Mouse (Mus musculus): ENCODE results near the gene Vill.

Vill gene

DNA sequence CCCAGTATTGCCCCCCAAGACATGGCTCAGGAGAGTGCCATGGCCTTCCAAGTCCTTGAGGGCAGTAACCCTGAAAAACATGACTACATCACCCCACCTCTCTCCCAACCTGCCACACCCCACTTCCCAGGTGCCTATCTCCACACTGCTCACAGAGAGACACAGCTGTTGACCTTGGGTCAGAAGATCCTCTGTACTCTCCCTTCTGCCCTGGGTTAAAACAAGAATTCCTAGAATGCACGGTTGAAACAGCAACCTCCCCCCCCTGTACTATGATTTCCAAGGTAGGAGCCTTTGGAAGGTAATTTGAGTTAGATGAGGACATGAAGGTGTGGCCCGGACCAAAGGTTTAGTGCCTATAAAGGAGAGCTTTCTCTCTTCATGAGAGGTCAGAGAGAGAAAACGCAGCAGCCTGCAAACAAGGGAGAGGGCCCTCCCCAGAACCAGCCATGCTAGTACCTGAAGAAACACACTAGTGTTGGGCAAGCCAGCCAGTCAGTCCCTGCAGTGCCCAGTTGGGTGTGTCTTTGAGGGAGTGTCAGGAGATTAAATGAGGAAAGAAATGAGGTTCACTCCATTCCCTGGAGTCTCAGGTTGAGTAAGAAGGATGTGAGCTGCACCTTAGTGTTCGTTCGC is 27.6 kb downstream of the Vill start:
- DNase-seq (ENCODE audit: low spot score): peak; percentile 67

DNA sequence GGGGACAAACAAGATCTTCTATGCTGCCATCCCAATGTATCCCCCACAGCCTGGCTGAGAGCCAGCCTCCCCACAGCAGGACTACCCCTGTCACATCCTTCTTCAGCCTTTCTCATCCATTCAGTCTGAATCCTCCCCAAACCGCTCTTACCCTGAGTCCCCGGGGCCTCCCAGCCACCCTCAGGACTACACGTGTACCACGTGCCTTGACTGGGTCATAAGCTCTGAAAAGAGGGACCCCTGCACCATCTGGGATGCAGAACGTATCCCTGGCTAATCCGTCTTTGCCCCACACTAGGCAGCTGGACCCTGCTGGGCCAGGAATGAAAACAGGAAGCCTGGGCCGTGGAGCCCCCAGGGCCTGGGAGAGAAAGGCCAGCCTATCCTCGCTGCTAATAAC is 29.5 kb downstream of the Vill start:
- DNase-seq (ENCODE audit: low spot score): no peak

GRCm38 (mm10) chr9:119082656-119083430 is 30.3 kb downstream of the Vill start:
- no peak for DNase-seq (ENCODE audit: low spot score)

DNA sequence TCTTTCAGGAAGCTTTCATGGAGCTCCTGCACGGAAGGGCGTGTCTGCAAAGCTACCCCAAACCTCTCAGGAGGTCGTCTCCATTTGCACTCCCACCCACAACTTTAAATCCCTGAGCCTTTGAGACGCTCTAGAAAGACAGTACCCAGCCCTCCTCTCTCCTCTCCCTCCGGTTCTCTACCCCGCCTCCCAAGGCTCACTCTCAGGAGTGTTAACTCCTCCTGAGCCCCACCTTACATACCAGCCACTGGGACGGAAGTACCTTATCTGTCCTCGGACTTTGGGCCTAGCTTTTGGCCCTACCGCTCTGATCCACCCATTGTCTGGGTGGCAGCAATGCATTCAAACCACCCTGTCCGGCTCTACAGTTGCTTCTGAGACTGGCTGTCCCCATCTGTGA is 31.4 kb downstream of the Vill start:
- peak; percentile 59 for DNase-seq (ENCODE audit: low spot score)

DNA sequence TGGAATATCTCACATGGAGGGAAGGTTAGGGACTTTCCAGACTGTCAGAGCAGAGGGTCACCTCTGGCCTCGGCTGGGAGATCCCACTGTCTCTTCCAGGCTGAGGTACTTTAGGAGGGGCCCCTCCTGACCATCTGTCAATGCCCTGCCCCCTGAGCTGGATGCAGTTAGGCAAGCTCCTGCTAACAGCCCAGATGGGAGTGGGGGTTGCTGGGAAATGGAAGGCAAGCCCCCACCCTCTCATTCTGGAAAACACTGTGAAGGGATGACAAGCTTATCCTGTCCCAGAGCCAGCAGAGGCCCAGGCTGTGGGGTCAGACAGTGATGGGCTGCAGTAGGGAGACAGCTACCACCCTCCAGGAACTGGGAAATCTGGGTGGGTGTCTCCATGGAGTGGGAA is 33.9 kb downstream of the Vill start:
- no peak for DNase-seq (ENCODE audit: low spot score)

DNA sequence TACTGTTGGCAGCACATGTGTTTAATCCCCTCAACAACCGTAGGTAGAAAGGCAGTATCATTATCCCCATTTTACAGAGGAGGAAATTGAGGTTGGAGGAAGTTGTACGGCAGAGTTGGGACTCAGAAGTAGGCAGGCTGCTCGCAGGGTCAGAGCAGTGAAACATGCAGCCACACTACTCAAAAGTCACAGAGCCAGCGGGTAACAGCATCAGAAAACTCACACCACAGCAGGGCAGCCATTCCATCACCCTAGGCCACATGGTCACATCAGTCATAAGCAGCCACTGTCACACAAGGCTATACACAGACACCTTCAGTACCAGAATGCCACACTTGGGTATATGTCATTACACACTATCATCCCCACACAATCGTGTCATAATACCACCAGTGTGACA is 34.7 kb downstream of the Vill start:
- DNase-seq (ENCODE audit: low spot score): no peak

- peak; percentile 98 for DNase-seq (ENCODE audit: low spot score)
Measured at GRCm38 (mm10) chr9:119088148-119088801, 35.7 kb downstream of the Vill start.

DNA sequence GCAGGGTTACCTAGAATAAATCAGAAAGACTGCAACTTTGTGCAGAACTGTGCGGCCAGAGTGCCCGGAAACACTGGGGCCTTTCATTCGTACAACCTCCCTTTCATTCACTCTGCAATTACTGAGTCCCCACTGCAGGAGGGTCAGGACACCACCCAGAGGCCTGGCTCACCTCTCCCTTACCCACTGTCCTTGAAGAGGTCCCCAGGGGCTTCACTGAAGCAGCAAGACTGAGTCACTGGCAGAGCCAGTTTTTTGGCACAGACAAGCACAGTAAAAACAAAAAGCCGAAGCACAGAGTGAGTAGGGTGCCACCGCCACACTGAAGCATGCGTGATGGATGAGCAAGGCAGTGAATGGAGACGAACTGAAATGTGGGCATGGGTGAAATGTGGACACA is 36.9 kb downstream of the Vill start:
- no peak for DNase-seq (ENCODE audit: low spot score)

DNA sequence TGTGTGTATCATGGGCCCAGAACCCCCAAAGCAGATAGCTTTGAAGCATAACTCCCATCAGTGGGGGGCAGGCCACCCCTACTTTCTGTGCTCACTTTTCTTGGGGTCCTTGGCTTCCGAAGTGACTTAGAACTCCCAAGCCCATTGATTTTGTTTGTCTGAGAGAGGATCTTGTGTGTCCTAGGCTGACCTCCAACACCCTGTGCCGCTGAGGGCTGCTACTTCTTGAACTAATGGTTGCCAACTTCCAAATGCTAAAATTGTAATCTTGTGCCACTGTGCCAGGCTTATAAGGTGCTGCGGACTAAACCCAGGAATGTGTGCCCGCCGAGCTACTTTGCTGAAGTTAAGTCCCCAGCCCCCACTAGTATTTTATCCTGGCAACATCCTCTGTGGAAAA is 37.9 kb downstream of the Vill start:
- DNase-seq (ENCODE audit: low spot score): no peak

DNA sequence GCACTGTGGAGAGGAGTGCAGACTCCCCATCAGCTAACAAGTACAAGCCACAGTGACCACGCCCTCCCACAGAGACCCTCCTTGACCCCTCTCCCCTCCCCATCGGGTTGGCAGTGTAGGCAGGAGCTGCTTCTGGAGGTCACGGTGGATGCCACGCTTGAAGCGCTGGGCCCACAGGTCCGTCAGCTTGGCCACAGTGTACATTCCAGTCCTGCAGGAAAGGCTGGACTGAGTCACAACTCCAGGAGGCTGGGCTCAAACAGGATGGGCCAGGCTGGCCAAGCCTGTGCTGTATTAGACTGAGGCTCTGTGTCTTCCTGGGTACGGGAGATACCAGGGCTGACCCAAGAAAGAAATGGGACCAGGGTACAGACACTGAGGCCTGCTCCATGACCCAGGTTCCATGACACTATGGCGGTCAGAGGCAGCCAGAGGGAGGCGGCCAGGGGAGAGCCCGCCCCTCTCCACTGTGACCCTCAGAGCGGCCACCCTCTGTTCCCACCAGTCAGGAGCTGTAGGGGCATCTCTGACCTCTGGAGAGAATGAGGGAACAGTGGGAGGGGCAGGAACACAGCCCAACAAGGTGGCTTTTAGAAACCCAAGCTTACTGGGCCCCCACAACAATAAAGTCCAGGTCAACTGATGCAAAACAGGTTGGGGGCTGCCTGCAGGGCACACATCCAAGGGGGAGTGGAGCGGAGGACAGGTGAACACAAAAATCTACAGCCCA is 39.2 kb downstream of the Vill start:
- no peak for DNase-seq (ENCODE audit: low spot score)

- no peak for DNase-seq (ENCODE audit: low spot score)
Measured at GRCm38 (mm10) chr9:119092473-119093418, 40.2 kb downstream of the Vill start.

GRCm38 (mm10) chr9:119093419-119094295 is 41.1 kb downstream of the Vill start, which contains the start of gene Plcd1:
Gene Plcd1, minus strand, starts transcription at chr9:119093502.
- DNase-seq (ENCODE audit: low spot score): peak; percentile 89

DNA sequence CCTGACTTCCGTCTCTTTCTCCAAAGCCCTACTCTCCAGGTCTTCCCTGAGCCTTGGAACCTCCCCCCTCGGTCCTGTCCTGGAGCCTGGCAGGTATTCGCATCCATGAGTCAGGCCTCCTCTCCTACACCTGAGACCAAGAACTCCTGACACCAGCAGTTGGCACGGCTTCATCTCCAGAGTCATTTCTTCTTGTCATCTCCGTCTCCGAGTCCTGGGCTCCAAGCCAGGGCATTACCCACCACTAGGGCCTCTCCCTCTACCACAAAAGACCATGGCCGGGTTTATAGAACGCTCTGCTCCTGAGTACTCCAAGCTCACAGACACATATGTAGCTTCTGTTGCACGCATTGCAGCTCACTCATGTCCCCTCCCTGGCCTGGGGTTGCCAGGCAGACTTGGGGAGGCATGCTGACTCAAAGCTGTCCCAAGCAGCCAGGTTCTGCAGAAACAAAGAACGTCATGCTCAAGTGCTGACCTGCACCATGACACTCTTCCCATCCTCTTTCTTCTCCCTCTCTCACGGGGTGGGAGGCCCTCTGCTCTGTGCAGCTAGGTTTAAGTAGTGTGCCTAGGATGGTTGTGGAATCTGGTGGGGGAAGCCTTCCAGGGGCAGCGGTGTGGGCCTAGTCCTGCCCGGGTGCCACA is 42.0 kb downstream of the Vill start:
- DNase-seq (ENCODE audit: low spot score): no peak

DNA sequence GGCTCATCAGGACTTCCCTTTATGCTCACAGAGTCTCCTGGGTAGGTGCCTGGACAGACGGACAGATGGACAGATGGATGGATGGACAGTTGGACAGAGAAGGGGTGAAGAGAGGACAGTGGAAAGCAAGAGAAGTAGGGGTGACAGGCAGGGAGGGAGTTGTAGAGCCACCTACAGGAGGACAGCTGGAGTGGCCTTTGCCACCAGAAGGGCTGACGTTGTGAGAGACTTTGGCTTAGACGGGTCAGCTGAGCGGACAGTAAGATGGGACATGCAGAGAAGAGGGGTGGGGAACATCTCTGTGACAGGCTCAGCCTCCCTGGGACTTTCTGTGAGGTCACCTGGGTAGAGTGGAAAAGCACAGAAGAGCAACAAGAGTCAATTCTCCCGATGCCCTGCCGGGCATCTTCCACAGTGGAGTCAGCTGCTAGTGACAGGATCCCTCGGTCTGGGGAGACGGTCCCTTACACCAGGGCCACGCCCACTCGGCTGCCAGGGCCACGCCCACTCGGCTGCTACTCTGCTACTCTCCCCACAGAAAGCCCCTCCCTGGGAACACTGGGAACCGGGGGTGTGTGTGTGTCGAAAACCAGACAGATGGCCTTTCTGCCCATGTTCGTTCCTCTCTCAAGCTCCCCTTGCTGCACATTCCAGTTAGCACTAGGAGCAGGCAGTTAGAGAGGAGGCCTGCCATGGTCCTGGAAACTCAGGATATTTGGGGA is 47.8 kb downstream of the Vill start:
- DNase-seq (ENCODE audit: low spot score): no peak

DNA sequence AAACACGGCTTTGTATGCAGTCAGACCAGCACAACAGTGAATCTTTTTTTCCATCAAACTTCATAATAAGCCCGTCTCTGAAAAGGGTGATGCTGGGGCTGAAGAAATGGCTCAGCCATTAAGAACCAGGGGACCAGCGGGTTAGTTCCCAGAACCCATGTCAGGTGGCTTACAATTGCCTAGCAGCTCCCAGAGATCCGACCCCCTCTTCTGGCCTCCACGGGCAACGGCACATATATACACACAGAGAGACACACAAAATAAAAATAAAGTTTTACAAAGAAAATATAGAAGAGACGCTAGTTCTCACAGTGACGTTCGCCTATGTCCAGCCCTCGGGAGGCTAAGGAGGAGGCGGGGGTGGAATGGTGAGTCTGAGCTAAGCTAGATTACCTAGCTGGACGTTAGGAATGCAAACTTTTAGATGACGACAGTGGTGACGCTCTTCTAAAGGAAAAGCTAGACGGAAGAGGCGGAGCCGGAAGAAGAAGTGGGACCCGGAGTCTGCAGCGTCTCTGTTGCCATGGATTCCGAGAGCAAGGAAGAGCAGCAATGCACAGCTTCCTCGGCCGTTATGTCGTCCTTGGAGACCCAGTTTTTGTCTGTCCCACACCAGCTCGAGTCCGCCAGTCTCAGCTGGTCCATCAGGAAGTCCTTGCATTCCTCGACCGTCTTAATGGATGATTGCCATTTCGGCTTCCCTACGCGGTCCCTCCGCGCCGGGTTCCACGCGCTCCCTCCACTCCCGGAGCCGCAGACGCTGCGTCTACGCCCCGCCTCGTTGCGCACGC is 49.6 kb downstream of the Vill start, which contains the start of gene Dlec1:
Gene Dlec1, plus strand, starts transcription at position 487 of the 791 bp plus-strand sequence.
- peak; percentile 86 for DNase-seq (ENCODE audit: low spot score)

DNA sequence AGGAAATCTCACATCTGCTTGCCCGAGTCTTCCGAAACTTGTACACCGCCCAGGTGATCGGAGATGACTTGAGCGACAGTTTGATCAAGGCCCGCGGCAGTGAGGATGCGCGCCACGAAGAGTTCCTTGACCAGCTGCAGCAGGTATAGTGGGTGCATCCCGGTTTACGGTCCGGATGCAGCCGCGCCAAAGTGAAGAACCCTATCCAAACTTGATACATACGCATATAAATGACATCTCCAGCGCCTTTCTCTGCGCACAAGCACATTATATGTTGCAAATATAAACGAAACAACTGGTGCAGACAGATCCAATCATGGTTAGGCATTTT is 50.2 kb downstream of the Vill start:
- DNase-seq (ENCODE audit: low spot score): no peak

- DNase-seq (ENCODE audit: low spot score): no peak
Measured at GRCm38 (mm10) chr9:119107566-119107965, 55.0 kb downstream of the Vill start.

GRCm38 (mm10) chr9:119109685-119110353 is 57.2 kb downstream of the Vill start:
- DNase-seq (ENCODE audit: low spot score): no peak

Data from yolk sac, embryonic 10.5 days (tissue).